Mouse (Mus musculus) G1E (cell line): Measurements from ENCODE around the gene Yipf3.

ENCODE experiments used
- CTCF ChIP-seq: IDR thresholded peaks from 2 replicates; pipeline ENCODE4 v1.5.1; 2012; ENCODE audit warnings: low read depth, low read length, inconsistent platforms, mixed read lengths
- GATA1 ChIP-seq: IDR thresholded peaks from 2 replicates; pipeline ENCODE4 v1.6.1; 2012; ENCODE audit warnings: borderline replicate concordance, low read length, inconsistent platforms, mixed read lengths
- TAL1 ChIP-seq: conservative IDR thresholded peaks from 2 replicates; pipeline ENCODE4 v1.6.1; 2012; ENCODE audit warnings: low read depth, low read length, inconsistent platforms, mixed read lengths

- no peak for TF ChIP-seq TAL1
- TF ChIP-seq CTCF: peak; percentile 79
- TF ChIP-seq GATA1: no peak
These were observed 50.5 kb downstream of the Yipf3 start for GRCm38 (mm10) chr17:46298220-46298913.
